Mouse (Mus musculus): ENCODE measurements around the gene Hdhd5. TPM values are rescaled to one million over a fixed set of nuclear protein-coding genes. Genes with fewer than 3 reads are reported as not detected.

Gene Hdhd5
- polyA plus RNA-seq, 1 experiment from 2014 or later = 15.7 TPM

DNA sequence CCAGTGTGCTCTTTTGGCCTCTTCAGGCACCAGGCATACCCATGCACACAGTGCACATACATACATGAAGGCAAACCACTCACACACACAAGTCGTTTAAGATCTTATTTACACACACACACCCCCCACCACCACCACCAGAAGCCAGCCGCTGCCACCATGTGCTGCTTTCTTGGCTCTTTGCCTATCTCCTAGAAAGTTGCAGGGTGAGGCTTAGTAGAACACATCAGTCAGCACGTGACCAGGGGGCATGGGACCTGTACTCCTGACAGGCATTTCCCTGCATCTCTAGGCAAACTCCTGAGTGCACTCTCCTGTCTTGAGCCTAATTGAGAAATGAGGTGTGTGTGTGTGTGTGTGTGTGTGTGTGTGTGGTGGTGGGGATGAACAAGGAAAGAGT, 46.1 kb downstream of the Hdhd5 start:
- Histone ChIP-seq H3K27me3 (ENCODE audit: control insufficient read depth, insufficient read depth, low read length) (no peaks in the 10 kb centered on the region), H3K4me3 (ENCODE audit: low read depth, low read length) (no peak overlapping the region), H3K27ac (ENCODE audit: low read depth, low read length) (no peak overlapping the region), H3K9me3 (ENCODE audit: control insufficient read depth, low read length) (no peaks in the 10 kb centered on the region), H3K4me2 (ENCODE audit: low read depth) (no peak overlapping the region), H3K4me1 (ENCODE audit: control insufficient read depth, insufficient read depth, low read length) (no peaks in the 10 kb centered on the region), H3K36me3 (ENCODE audit: control insufficient read depth, insufficient read depth, low read length) (no peaks in the 10 kb centered on the region), H3K9ac (ENCODE audit: low read length) (no peak overlapping the region)
- no peak for ATAC-seq (ENCODE audit: insufficient read depth, low FRiP score, low TSS enrichment)
- no peak for DNase-seq (ENCODE audit: low spot score)
- 88% methylated on average over 3 of the region's 3 CpGs for WGBS

DNA sequence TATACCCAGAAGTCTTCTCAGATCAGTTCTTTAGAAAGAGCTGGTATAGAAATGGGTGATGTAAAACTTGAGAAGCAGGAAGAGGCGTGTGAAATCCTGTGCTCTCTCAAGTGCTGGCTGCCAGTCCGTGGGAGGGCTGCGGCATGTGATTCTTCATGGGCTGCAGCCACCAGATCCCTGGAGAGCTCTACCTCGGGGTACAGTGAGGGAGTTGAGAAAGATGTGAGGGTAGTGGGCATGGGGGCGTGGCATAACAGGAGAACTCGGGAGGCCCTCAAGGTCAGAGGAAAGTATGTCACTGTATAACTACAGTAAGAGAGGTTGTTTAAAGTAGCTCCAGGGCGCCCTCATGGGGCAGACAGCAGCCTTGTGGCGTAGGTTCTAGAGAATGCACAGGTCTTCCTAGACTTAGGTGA, 47.9 kb downstream of the Hdhd5 start:
- Histone ChIP-seq H3K4me2 (ENCODE audit: low read depth) (no peak overlapping the region), H3K27ac (ENCODE audit: low read depth, low read length) (no peak overlapping the region), H3K36me3 (ENCODE audit: control insufficient read depth, insufficient read depth, low read length) (no peaks in the 10 kb centered on the region), H3K4me1 (ENCODE audit: control insufficient read depth, insufficient read depth, low read length) (no peaks in the 10 kb centered on the region), H3K4me3 (ENCODE audit: low read depth, low read length) (no peak overlapping the region), H3K9me3 (ENCODE audit: control insufficient read depth, low read length) (no peaks in the 10 kb centered on the region), H3K27me3 (ENCODE audit: control insufficient read depth, insufficient read depth, low read length) (no peaks in the 10 kb centered on the region), H3K9ac (ENCODE audit: low read length) (no peak overlapping the region)
- DNase-seq (ENCODE audit: low spot score) = peak; percentile 38
- WGBS = 35% methylated on average over 8 of the region's 8 CpGs
- ATAC-seq (ENCODE audit: insufficient read depth, low FRiP score, low TSS enrichment) = no peak

DNA sequence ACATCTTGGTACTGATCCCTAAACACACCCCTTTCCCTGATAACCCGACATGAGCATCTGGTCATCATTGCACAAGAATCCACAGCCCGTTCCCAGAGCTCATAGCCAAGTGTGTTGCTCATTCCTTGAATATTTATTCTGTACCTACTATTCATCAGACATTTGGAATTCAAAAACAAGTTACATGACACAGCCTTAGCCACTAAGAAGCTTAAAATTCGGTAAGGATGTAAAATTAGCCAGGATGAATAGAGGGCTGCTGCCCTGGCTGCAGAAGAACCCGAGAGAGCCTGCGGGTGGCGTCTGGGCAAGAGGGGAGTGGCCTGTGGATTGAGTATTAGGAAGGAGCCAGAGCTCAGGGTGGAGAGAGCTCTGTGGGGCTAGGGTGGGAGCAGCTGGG, 48.4 kb downstream of the Hdhd5 start:
- H3K4me2 ChIP-seq (ENCODE audit: low read depth) = no peak overlapping the region
- no peaks in the 10 kb centered on the region for H3K9me3 ChIP-seq (ENCODE audit: control insufficient read depth, low read length)
- WGBS = 48% methylated on average over 6 of the region's 6 CpGs
- no peak overlapping the region for H3K4me3 ChIP-seq (ENCODE audit: low read depth, low read length)
- no peak overlapping the region for H3K27ac ChIP-seq (ENCODE audit: low read depth, low read length)
- DNase-seq (ENCODE audit: low spot score) (no peak), ATAC-seq (ENCODE audit: insufficient read depth, low FRiP score, low TSS enrichment) (no peak)
- no peaks in the 10 kb centered on the region for H3K4me1 ChIP-seq (ENCODE audit: control insufficient read depth, insufficient read depth, low read length)
- H3K36me3 ChIP-seq (ENCODE audit: control insufficient read depth, insufficient read depth, low read length) = no peaks in the 10 kb centered on the region
- H3K9ac ChIP-seq (ENCODE audit: low read length) = no peak overlapping the region
- H3K27me3 ChIP-seq (ENCODE audit: control insufficient read depth, insufficient read depth, low read length) = no peaks in the 10 kb centered on the region

DNA sequence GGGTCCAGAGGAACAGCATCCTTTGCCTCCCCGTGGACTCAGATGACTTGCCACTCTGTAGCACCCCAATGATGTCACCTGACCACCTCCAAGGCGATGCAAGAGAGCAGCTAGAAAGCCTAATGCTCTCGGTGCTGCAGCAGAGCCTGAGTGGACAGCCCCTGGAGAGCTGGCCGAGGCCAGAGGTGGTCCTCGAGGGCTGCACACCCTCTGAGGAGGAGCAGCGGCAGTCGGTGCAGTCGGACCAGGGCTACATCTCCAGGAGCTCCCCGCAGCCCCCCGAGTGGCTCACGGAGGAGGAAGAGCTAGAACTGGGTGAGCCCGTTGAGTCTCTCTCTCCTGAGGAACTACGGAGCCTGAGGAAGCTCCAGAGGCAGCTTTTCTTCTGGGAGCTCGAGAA, 49.1 kb downstream of the Hdhd5 start:
- H3K36me3 ChIP-seq (ENCODE audit: control insufficient read depth, insufficient read depth, low read length) = no peaks in the 10 kb centered on the region
- WGBS = 94% methylated on average over 14 of the region's 14 CpGs
- no peak for ATAC-seq (ENCODE audit: insufficient read depth, low FRiP score, low TSS enrichment)
- H3K9ac ChIP-seq (ENCODE audit: low read length) = no peak overlapping the region
- H3K27me3 ChIP-seq (ENCODE audit: control insufficient read depth, insufficient read depth, low read length) = no peaks in the 10 kb centered on the region
- DNase-seq (ENCODE audit: low spot score) = no peak
- H3K27ac ChIP-seq (ENCODE audit: low read depth, low read length) = no peak overlapping the region
- H3K9me3 ChIP-seq (ENCODE audit: control insufficient read depth, low read length) = no peaks in the 10 kb centered on the region
- H3K4me3 ChIP-seq (ENCODE audit: low read depth, low read length) = no peak overlapping the region
- no peak overlapping the region for H3K4me2 ChIP-seq (ENCODE audit: low read depth)
- no peaks in the 10 kb centered on the region for H3K4me1 ChIP-seq (ENCODE audit: control insufficient read depth, insufficient read depth, low read length)

DNA sequence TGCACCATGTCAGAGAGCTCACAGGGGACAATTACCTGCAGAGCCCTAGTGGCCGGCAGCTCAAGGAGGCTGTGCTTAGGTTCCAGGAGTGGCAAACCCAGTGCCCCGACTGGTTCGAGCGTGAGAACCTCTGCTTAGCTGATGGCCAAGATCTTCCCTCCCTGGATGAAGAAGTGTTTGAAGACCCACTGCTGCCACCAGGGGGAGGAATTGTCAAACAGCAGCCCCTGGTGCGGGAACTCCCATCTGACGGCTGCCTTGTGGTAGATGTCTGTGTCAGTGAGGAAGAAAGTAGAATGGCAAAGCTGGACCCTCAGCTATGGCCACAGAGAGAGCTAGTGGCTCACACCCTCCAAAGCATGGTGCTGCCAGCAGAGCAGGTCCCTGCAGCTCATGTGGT, 49.6 kb downstream of the Hdhd5 start:
- WGBS = 91% methylated on average over 6 of the region's 6 CpGs
- Histone ChIP-seq H3K4me2 (ENCODE audit: low read depth) (no peak overlapping the region), H3K27ac (ENCODE audit: low read depth, low read length) (no peak overlapping the region), H3K36me3 (ENCODE audit: control insufficient read depth, insufficient read depth, low read length) (no peaks in the 10 kb centered on the region), H3K9ac (ENCODE audit: low read length) (no peak overlapping the region), H3K27me3 (ENCODE audit: control insufficient read depth, insufficient read depth, low read length) (no peaks in the 10 kb centered on the region), H3K4me3 (ENCODE audit: low read depth, low read length) (no peak overlapping the region), H3K4me1 (ENCODE audit: control insufficient read depth, insufficient read depth, low read length) (no peaks in the 10 kb centered on the region), H3K9me3 (ENCODE audit: control insufficient read depth, low read length) (no peaks in the 10 kb centered on the region)
- ATAC-seq (ENCODE audit: insufficient read depth, low FRiP score, low TSS enrichment) (no peak), DNase-seq (ENCODE audit: low spot score) (no peak)

DNA sequence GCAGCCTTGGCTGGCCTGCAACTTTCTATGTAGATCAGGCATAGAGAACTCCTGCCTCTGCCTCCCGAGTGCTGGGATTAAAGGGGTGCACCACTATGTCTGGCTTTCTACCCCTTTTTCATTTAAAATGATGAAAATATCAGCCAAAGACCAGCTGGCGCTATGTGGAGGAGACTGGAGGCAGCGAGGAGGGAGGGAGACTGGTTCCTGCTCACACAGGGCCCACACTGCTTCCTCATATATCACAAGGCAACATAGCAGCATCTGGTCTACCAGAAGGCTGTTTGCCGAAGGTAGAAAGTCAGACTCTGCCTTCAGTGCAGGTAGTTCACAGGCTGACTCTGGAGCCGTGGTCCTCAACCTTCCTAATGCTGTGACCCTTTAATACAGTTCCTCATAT, 50.8 kb downstream of the Hdhd5 start:
- Histone ChIP-seq H3K4me1 (ENCODE audit: control insufficient read depth, insufficient read depth, low read length) (no peaks in the 10 kb centered on the region), H3K4me2 (ENCODE audit: low read depth) (no peak overlapping the region), H3K9ac (ENCODE audit: low read length) (no peak overlapping the region), H3K36me3 (ENCODE audit: control insufficient read depth, insufficient read depth, low read length) (no peaks in the 10 kb centered on the region), H3K9me3 (ENCODE audit: control insufficient read depth, low read length) (no peaks in the 10 kb centered on the region), H3K27ac (ENCODE audit: low read depth, low read length) (no peak overlapping the region), H3K27me3 (ENCODE audit: control insufficient read depth, insufficient read depth, low read length) (no peaks in the 10 kb centered on the region), H3K4me3 (ENCODE audit: low read depth, low read length) (no peak overlapping the region)
- no peak for ATAC-seq (ENCODE audit: insufficient read depth, low FRiP score, low TSS enrichment)
- DNase-seq (ENCODE audit: low spot score) = no peak
- WGBS = 94% methylated on average over 5 of the region's 5 CpGs

DNA sequence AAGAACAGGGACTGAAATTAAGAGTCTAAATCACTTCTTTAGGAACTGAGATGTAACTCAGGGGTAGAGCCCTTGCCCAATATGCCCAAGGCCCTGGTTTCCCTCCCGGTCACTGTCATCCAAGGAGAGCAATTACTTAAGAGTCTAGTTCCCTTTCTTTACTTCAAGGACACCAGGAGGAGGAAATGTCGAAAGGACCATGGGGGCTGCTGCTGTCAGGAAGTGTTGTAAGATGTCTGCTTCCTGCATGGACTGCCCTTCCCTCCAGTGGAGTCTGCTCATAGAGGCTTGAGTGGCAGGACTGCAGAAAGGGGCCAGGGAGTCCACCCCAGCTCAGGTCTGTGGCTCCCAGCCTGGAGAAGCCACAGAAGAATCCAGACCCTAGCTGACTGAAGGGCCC, 51.8 kb downstream of the Hdhd5 start:
- no peak overlapping the region for H3K27ac ChIP-seq (ENCODE audit: low read depth, low read length)
- H3K4me2 ChIP-seq (ENCODE audit: low read depth) = no peak overlapping the region
- H3K9ac ChIP-seq (ENCODE audit: low read length) = no peak overlapping the region
- H3K4me3 ChIP-seq (ENCODE audit: low read depth, low read length) = no peak overlapping the region
- no peaks in the 10 kb centered on the region for H3K9me3 ChIP-seq (ENCODE audit: control insufficient read depth, low read length)
- no peaks in the 10 kb centered on the region for H3K27me3 ChIP-seq (ENCODE audit: control insufficient read depth, insufficient read depth, low read length)
- no peaks in the 10 kb centered on the region for H3K36me3 ChIP-seq (ENCODE audit: control insufficient read depth, insufficient read depth, low read length)
- DNase-seq (ENCODE audit: low spot score) (no peak), ATAC-seq (ENCODE audit: insufficient read depth, low FRiP score, low TSS enrichment) (no peak)
- no peaks in the 10 kb centered on the region for H3K4me1 ChIP-seq (ENCODE audit: control insufficient read depth, insufficient read depth, low read length)
- WGBS = 93% methylated on average over 2 of the region's 2 CpGs

DNA sequence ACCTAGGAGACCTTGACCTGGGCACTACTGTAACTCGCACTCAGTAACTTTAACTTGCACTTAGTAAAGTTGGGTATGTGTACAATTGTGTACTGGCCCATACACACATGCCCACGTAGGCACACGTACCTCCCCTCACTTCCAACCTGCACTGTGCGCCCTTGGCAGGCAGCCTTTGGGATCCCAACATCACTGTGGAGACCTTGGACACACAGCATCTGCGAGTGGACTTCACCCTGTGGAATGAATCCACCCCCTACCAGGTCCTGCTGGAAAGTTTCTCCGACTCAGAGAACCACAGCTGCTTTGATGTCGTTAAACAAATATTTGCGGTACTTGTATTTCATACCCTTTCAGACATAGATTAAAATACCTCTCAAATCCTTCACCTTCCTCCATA, 55.8 kb downstream of the Hdhd5 start:
- WGBS = 88% methylated on average over 8 of the region's 8 CpGs
- DNase-seq (ENCODE audit: low spot score) = no peak
- no peak for ATAC-seq (ENCODE audit: insufficient read depth, low FRiP score, low TSS enrichment)

DNA sequence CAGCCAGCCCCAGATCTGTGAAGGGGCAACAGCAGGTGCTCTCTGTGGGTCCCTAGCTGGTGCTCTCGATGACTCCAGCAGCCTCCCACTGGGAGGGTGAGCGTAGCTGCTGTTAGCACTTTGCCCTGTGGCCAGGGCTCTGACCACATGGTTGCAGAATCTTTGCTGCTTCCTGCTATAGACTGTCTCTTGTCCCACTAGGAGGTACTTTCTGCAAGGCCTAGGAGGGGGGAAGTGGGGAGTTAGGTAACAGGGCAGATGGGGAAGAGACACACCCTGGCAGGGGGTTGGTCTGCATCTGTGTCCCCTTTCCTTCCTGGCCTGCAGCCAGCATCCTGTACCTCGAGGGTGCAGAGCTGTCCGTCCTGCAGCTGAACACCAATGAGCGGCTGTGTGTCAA, 57.7 kb downstream of the Hdhd5 start:
- DNase-seq (ENCODE audit: low spot score) (no peak), ATAC-seq (ENCODE audit: insufficient read depth, low FRiP score, low TSS enrichment) (no peak)
- WGBS = 51% methylated on average over 5 of the region's 5 CpGs
- H3K4me1 ChIP-seq (ENCODE audit: control insufficient read depth, insufficient read depth, low read length) = peaks cover 7% of the 10 kb centered on the region
- H3K36me3 ChIP-seq (ENCODE audit: control insufficient read depth, insufficient read depth, low read length) = no peaks in the 10 kb centered on the region
- 0 out of 2 replicates have a peak overlapping the region, but pooled peaks have one; percentile 42 for H3K27ac ChIP-seq (ENCODE audit: low read depth, low read length)
- no peak overlapping the region for H3K9ac ChIP-seq (ENCODE audit: low read length)
- no peaks in the 10 kb centered on the region for H3K9me3 ChIP-seq (ENCODE audit: control insufficient read depth, low read length)
- H3K4me3 ChIP-seq (ENCODE audit: low read depth, low read length) = no peak overlapping the region
- H3K27me3 ChIP-seq (ENCODE audit: control insufficient read depth, insufficient read depth, low read length) = no peaks in the 10 kb centered on the region
- H3K4me2 ChIP-seq (ENCODE audit: low read depth) = no peak overlapping the region

More for the DNA sequence above, 55.8 kb downstream of the Hdhd5 start:
- H3K27ac ChIP-seq (ENCODE audit: low read depth, low read length) = no peak overlapping the region
- no peak overlapping the region for H3K4me2 ChIP-seq (ENCODE audit: low read depth)
- H3K36me3 ChIP-seq (ENCODE audit: control insufficient read depth, insufficient read depth, low read length) = no peaks in the 10 kb centered on the region
- H3K9ac ChIP-seq (ENCODE audit: low read length) = no peak overlapping the region
- no peaks in the 10 kb centered on the region for H3K9me3 ChIP-seq (ENCODE audit: control insufficient read depth, low read length)
- H3K27me3 ChIP-seq (ENCODE audit: control insufficient read depth, insufficient read depth, low read length) = no peaks in the 10 kb centered on the region
- H3K4me1 ChIP-seq (ENCODE audit: control insufficient read depth, insufficient read depth, low read length) = peaks cover 7% of the 10 kb centered on the region
- no peak overlapping the region for H3K4me3 ChIP-seq (ENCODE audit: low read depth, low read length)

Measured in neural tube, embryonic 11.5 days (tissue).